Mouse (Mus musculus) yolk sac, embryonic 10.5 days (tissue): ENCODE measurements around the gene Gpr162.
"Not testable (repeated sequence)": the region's sequence is repeated elsewhere in the genome, so short reads cannot be mapped to it uniquely, and the experiment has no call there.

Experiments
- DNase-seq: peaks from one replicate; pipeline ENCODE4 v3.0.0-alpha.2; 2017; ENCODE audit warnings: low spot score

Gene Gpr162

DNA sequence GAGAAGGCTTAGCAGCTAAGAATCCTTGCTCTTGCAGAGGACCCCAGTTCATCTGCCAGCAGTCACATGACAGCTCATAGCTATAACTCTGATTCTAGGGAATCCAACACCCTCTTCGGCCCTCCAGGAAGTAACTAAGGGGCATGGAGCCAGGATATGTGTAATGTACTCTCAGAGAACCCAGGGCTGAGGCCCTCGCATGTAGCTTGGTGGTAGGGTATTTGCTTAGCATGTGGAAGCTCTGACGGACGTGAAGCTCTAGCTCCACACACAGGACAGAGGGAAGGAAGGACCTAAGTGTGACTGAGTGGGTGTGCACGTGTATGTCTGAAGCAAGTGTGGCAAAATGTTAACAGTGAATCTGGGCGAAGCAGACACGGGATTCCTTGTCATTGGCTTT, 27.4 kb downstream of the Gpr162 start:
- DNase-seq: no peak

DNA sequence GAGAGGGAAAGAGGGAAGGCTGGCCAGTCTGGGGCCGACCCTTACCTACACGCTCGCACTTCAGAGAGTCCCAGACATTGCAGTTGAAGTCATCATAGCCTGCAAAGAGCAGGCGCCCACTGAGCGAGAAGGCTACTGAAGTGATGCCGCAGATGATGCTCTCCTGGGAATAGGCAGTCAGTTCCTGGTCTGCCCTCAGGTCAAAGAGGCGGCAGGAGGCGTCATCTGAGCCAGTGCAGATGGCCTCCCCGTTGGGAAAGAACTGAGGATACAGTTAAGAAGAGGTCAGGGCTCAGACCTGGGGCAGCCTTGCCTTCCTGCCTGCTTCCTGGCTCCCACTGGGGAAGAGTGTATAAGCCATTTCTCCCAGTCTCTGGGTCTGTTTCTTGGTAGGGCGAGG, 28.3 kb downstream of the Gpr162 start:
- DNase-seq: no peak

DNA sequence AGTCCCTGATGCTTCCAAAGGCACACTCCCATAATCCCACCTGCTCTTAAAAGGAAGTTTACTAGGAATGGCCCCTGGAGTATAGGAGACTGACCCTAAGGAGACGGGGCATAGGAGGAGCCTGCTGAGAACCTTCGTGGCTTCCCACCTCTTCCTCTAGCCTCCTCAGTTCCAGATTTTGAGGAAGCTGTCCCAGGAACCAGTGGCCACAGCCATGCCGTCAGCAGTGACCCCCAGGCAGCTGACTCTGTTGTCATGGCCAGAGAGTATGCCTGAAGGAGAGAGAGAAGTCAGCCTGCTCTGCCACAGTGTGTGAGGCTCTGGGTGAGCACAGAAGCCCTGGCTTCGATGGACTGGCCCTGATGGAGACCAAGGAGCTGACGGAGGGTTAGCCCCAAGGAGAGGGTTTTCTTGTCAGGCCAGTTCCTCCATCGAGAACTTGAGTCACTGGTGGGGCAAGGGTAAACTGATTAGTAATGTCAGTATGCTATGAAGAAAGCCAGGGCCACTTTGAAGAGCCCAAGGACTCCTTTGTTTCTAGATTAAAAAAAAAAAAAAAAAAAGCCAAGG, 29.2 kb downstream of the Gpr162 start:
- no peak for DNase-seq

DNA sequence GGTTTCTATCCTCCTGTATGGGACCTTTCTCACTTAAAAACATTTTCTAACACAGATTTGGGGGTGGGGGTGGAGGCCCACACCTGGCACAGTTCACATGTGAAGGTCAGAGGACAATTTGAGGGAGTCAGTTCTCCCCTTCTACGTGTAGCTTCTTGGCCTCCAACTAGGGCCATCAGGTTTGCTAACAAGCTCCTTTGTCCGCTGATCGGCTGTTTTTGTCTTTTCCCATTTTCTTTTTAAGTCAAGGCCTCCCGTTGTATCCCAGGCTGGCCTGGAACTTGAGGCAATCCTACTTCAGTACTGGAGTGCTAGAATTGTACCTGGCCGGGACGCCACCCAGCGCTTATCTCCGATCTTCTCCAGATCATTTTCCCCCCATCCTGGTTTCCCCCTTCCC, 32.1 kb downstream of the Gpr162 start:
- no peak for DNase-seq

DNA sequence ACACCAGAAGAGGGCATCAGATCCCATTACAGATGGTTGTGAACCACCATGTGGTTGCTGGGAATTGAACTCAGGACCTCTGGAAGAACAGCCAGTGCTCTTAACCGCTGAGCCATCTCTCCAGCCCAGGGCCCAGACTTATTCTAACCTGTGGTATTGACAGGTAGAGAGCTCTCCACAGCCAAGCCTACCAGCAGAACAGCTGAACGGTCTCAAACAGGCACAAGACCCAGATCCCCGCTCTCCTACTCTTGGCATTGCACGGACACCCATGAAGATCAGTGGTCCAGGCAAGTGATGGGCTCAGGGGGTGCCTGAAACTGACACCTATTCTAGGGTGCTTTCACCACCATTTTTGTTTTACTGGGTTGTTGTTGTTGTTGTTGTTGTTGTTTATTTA, 32.6 kb downstream of the Gpr162 start:
- not testable (repeated sequence) for DNase-seq

DNA sequence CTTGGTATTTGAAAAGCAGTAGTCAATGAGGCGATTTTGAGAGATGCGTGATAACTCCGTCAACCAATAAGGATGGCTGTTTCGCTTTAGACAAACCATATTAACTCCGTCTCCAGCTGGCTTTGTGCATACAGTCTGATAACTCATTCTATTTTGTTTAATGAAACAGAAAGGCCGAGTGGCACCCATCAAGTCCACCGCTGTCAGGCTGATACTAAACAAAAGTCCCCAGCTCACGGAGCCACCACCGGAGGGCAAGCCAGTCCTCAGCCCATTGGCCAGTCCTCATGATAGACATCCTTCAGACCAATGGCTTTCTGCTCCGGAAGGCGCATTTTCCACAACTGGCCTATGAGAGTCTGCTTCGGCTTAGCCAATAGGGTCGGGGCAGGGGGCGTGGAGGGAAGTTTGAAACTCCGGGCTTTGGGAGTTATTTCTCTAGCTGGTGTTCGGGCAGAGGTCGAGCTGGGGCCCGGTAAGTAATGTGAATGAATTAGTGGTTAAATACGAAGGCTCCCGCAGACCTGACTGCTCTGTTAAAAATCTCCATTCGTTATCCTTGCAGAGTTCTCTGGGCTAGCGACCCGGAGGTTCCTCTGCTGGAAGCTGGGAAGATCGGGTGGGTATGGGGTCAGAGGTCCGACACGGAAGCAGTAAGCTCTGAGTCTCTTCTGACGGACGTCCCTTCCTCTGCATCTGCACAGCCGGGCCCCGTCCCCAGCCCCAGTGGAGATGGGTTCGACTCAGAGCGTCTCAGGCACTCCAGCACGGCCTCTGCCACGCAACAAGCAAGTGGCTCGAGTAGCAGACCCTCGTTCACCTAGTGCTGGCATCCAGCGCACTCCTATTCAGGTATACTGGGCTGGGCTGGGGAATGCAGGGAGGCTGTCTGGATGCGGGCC, 33.7 kb downstream of the Gpr162 start:
- DNase-seq: peak; percentile 97

DNA sequence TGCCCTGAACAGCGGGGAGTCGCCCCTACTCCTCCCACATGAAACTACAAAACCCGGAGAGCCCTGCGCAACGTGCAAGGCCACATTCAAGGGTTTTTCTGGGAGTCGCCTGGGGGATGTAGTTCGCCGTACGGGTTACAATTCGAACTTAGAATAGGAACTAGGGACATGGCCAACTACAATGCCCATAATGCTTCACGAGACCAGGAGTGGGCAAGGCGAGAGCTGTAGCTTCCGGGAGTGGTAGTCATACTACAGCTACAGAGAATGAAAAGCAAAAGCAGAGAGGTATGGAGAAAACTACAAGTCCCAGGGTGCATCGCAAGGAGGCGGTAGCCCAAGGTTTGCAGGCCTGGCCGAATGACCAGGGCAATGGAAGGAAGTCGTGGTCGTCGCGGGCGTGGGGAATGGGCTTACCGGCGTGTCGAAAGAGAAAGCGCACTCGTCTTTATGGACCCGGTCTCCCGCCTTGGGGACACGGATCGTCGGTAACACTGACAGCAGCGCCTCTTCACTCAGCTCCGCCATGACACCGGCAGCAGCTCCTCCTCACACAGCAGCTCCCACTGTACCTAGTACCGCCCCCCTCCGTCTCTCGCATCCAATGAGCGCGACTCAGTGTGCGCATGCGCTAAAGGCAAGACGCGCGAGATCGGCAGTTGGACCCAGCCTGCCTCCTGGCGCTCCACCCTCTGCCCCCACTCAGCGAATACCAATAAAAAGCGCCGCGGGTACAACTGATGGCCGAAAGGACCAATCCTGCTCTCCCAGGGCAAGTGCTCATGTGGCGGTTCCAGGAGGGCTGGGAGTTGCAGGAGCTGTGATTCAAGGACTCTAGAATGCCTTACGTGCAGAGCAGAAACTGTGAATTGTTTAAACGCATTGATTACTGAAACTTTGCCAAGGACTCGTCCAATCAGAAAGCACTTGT, 34.6 kb downstream of the Gpr162 start, which contains the start of the genes Usp5 and Cdca3:
Gene Usp5 (minus strand): TSS at position 617 of the 931 bp plus-strand sequence.
Gene Cdca3 (plus strand): TSS at position 680 of the 931 bp plus-strand sequence.
- peak; percentile 100 for DNase-seq

DNA sequence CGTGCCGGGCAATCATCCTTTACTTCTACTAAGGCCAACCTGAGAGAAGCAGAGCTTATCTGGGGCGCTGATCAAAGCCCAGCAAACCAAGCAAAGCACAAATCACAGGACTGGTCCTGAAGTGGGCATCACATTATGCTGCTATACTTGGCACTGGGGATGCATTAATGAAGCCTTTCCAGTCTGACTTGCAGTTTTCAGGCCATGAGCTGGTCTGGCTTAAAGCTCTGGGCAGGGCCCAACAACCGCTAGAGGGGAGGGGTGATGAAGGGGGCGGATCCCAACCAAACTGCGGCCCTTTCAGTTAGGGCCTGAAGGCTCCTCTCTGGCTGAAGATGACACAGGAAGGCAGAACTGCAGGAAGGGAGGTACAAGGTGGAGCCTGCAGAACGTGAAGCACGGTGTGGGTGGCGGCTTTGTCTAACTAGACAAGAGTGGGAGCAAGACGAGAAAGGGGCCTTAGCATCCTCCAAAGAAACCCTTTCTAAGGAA, 35.6 kb downstream of the Gpr162 start:
- DNase-seq: peak; percentile 68

DNA sequence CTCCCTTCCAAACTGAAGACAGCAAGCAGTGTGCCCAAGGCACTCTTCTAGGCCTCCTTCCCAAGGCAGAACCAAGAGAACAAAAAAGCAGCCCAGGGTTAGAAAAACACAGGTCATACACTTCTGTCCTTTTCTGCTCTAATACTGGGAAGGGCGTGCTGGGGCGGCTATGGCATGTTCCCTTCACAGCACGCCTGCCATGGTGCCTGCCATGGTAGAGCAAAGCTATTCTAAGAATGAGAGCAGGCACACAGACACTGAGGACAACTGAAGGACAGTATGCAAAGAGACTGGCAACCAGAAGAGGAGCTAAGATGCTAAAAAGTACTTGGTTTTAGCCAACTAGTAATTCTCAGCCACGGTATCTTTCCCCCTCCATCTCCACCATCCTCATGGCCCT, 41.7 kb downstream of the Gpr162 start:
- DNase-seq: no peak

DNA sequence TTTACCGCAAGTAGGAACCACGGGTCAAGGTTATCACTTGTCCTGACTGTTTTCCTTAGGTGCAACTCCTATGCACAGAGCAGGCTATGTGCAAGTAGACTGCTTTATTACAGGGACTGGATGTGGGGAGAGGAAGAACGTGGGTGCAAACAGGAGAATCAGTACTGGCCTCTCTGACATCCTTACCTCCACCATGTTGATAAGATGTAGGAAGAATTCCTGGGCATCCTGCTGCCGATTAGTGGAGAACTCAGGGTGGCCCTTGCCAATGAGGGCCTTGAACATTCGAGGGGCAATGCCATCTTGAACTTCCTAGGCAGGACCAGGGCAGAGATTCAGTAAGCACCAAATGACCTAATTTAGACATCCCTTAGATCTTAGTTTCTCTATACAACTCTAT, 42.9 kb downstream of the Gpr162 start:
- no peak for DNase-seq

DNA sequence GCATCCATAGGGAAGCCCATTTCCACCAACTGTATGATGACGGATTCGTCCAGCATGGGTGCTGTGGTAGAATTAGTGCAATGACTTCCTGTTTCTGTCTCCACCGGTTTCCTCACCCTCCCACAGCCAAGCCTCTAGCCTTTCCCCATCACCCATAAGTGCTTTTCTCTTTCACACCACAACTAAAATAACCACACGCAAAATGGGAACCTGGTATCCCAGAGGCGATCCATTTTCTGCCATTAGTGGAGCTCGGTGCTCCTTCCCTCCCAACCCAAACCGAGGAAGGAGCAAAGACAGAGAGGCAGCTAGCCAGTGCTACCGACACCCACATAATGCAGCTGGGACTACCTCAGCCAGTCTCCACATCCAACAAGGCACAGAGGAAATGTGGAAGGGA, 45.8 kb downstream of the Gpr162 start:
- no peak for DNase-seq

DNA sequence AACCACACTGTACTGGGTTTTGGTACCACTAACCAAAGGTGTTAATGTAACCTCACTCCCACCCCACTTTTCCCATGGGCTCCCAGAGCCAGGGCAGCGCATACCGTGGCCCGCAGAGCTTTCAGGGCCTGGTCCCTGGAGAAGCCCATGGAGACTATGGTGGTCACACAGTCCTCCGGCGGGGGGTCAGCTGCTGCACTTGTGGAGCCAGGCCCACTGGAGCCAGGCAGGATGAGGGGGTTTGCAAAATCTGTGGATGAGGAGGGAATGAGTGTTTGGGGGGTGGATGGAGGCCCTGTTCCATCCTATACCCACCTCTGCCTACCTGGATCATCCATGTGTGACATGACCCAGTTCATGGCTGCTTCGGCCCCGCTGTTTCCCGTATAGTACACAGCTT, 46.2 kb downstream of the Gpr162 start:
- DNase-seq: no peak

DNA sequence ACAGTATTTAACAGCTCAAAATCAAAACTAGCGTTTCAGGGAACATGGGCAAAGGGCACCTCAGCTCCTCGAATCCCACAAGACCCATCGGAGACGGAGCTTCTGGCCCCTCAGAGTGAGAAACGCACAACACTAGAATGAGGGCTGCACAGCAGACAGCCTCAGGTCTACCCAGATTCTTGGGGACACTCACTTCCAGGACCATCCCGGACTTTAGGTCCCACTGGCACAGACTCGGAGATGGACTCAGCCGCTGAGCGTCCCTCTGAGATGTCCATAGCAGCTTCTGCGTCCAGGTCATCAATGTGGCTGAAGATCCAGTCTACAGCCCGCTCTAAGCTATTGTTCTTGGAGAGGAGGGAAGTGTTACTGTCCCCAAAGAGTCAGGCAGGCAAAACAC, 46.7 kb downstream of the Gpr162 start:
- DNase-seq: no peak

DNA sequence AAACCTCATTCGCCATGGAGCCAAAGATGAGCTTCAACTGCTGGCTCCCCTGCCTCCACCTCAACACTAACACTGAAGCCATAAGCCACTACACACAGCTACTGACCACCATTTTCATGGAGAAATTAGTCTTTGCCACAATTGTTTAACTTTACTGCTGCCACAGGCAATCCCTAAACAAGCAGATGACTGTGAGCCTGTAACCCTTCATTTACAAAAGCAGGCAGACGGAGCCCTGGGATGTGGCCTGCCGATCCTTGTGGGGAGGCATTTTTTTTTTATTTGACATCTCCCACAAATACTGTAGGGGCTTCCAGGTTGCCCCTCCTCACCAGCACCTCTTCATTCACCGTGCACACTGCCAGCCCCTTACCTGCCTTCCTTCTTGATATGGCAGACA, 47.2 kb downstream of the Gpr162 start:
- no peak for DNase-seq

DNA sequence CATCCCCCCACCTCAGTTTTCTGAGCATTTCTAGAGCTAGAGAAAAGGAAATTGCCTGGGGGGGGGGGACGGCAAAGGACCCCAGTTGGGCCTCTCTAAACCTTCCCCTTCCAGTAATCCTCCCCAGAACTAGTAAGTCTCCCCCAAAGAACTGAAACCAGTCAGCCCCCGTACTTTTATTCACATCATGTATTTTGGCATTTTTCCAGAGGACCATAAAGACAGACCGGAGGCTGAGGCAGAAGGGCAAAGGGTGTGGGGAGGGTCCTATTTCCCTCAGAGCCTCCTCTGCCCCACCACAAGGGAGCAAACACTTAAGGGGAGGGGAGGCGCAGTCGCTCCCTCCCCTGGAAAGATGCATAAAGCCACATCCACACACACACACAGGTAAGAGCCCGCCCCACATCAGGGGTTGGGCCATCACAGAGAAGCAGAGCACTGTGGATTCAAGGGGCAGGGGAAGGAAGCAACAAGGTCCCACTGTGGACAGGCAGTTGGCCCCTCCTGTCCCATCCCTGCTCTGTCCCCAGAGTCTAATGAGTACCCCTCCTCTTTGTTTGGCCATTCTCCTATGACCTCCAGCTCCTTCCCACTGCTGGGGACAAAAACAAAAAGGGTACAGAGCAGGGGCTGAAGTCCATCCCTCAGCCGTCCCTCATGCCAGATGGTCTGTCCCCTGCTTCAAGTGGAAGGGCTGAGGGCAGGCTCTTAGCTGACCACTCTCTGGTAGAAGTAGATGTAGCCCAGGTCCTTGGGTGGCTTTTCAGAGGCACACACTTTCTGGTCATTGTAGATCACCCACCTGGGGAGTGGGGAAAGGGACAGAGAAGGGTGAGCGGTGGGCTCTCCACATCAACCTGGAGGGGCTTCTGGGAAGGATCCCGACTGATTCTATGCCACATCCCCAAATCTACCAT, 48.7 kb downstream of the Gpr162 start:
- DNase-seq: no peak

DNA sequence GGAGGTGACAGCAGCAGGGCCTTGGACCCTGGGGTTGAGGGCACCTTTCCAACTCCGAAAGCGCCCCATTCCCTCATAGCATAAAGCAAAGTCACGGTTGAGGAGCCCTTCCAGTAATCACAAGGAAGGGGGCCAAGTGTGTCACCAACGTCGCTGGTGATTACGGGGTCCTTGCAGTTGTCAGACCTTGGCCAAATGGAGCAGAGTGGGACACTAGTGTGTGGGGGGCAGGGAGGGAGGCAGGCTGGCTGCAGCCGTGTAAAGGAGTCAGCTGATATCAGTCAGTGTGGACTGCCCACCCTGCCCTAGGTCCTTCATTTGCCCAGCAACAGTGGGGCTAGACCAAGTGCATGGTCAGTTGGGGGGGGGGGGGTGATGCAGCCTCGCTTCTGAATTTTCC, 49.3 kb downstream of the Gpr162 start:
- DNase-seq: no peak

DNA sequence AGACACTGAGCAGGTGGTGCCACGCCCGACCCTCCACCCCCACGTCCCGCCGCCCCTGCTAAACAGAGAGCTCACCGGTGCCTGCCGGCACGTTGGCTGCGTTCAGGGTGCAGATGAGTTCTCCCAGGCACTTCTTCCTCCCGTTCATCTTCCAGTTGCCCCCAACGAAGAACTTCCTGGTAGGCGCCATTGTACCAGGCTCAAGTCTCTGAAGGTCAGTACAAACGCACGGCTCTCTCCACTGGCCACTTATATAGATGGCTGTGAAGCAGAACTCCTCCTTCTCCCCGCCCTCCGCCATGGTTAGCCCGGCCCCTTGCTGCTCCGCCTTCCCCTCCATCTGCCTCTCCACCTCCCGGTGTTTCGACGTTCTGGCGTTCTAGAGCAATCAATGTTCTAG, 49.9 kb downstream of the Gpr162 start, which contains the start of gene Tpi1:
Gene Tpi1 (minus strand): TSS at position 364 of the 400 bp plus-strand sequence.
- peak; percentile 95 for DNase-seq

DNA sequence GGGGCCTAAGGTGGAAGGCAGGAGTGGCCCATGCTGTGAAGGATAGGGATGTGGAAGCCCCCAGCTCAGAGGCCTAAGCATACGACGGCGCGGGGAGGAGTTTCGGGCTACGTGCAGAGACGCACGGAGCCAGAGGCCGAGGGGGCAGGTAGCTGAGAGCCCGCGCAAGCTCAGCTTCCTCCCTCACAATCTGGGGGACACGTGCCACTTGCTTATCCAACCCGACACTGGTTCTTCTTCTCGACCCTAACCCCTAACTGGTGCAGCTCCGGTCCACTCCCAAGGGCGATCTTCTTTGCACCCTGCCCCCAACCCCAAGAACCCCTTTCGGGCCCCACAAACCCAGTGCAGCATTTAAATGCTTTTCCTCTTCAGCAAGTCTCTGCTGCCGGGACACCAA, 50.3 kb downstream of the Gpr162 start:
- peak; percentile 78 for DNase-seq

DNA sequence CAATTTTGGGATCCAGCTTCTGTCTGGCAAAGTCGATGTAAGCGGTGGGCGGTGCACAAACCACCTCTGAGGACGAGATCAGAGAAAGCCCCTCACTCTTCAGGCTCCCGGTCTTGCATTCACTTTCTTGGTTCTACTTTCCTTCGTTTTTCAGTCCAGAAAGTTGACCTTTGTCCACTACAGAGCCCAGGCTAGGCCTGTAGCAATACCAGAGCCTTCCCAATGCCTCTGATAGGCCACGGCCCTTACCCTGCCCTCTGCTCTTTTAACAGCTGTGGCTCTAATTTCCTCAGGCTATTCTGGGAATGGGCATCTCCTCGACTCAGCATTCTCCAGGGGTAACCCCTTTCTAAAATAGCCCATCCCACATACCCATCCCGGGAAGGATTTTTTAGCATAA, 50.9 kb downstream of the Gpr162 start:
- peak; percentile 48 for DNase-seq

DNA sequence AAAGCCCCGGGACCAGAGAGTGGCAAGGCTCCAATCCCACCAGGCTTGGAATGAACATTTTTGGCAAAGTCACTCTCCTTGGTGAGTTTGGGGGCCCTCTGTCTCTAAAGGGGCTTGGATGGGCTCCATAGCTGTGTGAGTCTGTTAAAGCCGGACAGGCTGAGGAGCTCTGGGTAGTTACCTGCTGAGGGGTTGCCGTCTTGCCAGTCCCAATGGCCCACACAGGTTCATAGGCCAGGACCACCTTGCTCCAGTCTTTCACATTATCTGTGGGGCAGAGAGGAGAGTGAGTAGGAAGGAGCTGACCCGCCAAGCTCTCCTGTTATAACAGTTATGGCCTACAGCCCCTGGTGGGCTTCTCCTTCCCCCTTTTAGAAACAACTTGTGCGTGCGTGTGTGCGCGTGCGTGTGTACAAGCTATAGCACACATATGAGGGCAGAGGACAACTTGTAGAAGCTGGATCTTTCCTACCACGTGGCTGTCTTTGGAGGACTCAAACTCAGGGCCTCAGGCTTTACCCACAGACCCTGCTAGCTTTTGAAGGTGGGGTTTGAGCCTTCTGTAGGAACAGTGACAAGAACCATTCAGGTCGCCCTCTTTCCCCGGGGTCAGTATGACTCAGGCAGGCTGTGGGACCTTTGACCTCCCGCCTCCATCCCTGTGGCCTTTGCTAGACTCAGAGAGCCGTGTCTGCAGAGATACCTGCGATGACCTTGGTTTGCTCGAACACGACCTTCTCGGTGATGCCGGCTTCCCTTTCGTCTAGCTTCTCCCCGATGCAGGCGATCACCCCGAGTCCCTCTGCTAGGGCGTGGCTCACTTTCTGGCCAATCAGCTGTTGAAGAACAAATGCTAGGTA, 51.9 kb downstream of the Gpr162 start:
- peak; percentile 81 for DNase-seq
